Mouse (Mus musculus) intestine, postnatal 0 days (tissue): ENCODE measurements around the gene Mccc2. TPM values are rescaled to one million over a fixed set of nuclear protein-coding genes. Genes with fewer than 3 reads are reported as not detected.

Source experiments
- ATAC-seq: fragments of 200-750 bp; cut with Nextera tagmentation; 2 replicates; pipeline ENCODE4 v1.8.0; 2017; ENCODE audit warnings: mild to moderate bottlenecking, moderate TSS enrichment, moderate library complexity
- H3K27ac ChIP-seq: fragments of 300-500 bp; sonication (generic); 2 replicates; pipeline ENCODE4 v1.5.1; 2014; ENCODE audit warnings: mild to moderate bottlenecking, low read depth, low read length, moderate library complexity
- H3K27me3 ChIP-seq: fragments of 300-500 bp; sonication (generic); replicated peaks from 2 replicates; pipeline ENCODE4 v1.6.1; 2014; ENCODE audit warnings: low read length, mixed read lengths; ENCODE audit not compliant: control insufficient read depth, insufficient read depth
- H3K36me3 ChIP-seq: fragments of 300-500 bp; sonication (generic); 2 replicates; pipeline ENCODE4 v1.6.1; 2014; ENCODE audit warnings: mild to moderate bottlenecking, moderate library complexity; ENCODE audit not compliant: control insufficient read depth, insufficient read depth
- H3K4me1 ChIP-seq: fragments of 300-500 bp; sonication (generic); replicated peaks from 2 replicates; pipeline ENCODE4 v1.6.1; 2014; ENCODE audit warnings: antibody characterized with exemption, low read length, mixed read lengths; ENCODE audit not compliant: control insufficient read depth, insufficient read depth
- H3K4me2 ChIP-seq: fragments of 300-500 bp; sonication (generic); replicated peaks from 2 replicates; pipeline ENCODE4 v1.6.1; 2014; ENCODE audit warnings: low read depth, mild to moderate bottlenecking, moderate library complexity
- H3K4me3 ChIP-seq: fragments of 300-500 bp; sonication (generic); 2 replicates; pipeline ENCODE4 v1.5.1; 2014; ENCODE audit warnings: low read depth, low read length
- H3K9ac ChIP-seq: fragments of 300-500 bp; sonication (generic); 2 replicates; pipeline ENCODE4 v1.6.1; 2014; ENCODE audit warnings: mild to moderate bottlenecking, low read depth, low read length
- H3K9me3 ChIP-seq: fragments of 300-500 bp; sonication (generic); 2 replicates; pipeline ENCODE4 v1.6.1; 2016; ENCODE audit warnings: mixed run types; ENCODE audit not compliant: control insufficient read depth
- CTCF ChIP-seq: sonication (generic); IDR thresholded peaks from 2 replicates; pipeline ENCODE4 v1.5.1; 2016; ENCODE audit warnings: low read depth, mild to moderate bottlenecking, control low read depth, antibody characterized with exemption, moderate library complexity
- WGBS: fragments of 180-500 bp; shearing (Covaris S2); extraction: QIAGEN DNeasy Blood & Tissue Kit; methylation state at CpG from one replicate; pipeline ENCODE4 v1.1.7; 2014; 5-methylcytosine and 5-hydroxymethylcytosine counted together
- polyA plus RNA-seq: library from polyadenylated mRNA; unstranded; fragments of >200 nt; fragmentation: Nextera tagmentation; extraction: Ambion mirVana; gene quantifications from 2 replicates; pipeline ENCODE4 v1.2.1, GENCODE M21; 2015

Gene Mccc2
- polyA plus RNA-seq, 1 experiment from 2014 or later, result 13.2 TPM

DNA sequence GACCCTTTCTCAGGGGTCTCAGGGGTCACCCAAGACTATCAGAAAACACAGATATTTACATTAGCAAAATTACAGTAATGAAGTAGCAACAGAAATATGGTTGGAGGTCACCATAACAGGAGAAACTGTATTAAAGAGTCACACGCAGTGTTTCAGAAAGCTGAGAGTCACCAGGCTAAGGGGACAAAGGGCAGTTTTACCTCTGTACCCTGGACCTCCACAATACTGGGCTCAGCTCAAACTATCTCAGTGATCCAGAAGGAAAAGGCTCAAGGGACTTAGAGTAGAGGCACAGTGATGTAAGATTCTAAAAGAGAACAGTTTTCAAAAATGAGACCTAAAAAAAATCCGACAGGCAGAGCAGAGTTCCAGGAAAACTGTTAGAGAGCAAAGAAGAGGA lies 36.0 kb downstream of the Mccc2 start:
- TF ChIP-seq CTCF, result no peak
- Histone ChIP-seq H3K27me3 (no peaks in the 10 kb centered on the region), H3K9ac (no peak overlapping the region), H3K36me3 (peaks cover 12% of the 10 kb centered on the region), H3K9me3 (no peaks in the 10 kb centered on the region), H3K4me1 (no peaks in the 10 kb centered on the region), H3K4me2 (no peak overlapping the region), H3K4me3 (no peak overlapping the region), H3K27ac (no peak overlapping the region)
- no peak for ATAC-seq
- WGBS, result 49% methylated on average over 2 of the region's 2 CpGs

DNA sequence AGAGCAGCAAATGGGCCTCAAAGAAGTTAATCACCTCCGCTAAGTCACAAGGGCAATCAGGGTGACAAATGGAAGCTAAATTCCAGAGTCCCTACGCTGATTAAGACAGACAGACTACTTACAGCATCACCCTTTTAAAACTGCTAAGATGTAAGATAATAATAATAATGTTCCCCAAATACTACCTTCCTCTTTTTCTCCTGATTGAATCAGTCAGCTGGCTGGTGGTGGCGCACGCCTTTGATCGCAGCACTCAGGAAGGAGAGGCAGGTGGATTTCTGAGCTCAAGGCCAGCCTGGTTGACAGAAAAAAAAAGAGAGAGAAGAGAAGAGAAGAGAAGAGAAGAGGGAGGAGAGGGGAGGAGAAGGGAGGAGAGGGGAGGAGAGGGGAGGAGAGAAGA lies 45.4 kb downstream of the Mccc2 start:
- Histone ChIP-seq H3K9ac (no peak overlapping the region), H3K27ac (no peak overlapping the region), H3K9me3 (no peaks in the 10 kb centered on the region), H3K4me1 (no peaks in the 10 kb centered on the region), H3K27me3 (no peaks in the 10 kb centered on the region), H3K4me3 (no peak overlapping the region), H3K36me3 (peaks cover 19% of the 10 kb centered on the region; the same call in 1 of the 2 replicates), H3K4me2 (no peak overlapping the region)
- no peak for TF ChIP-seq CTCF
- ATAC-seq, result no peak
- 93% methylated on average over 5 of the region's 5 CpGs for WGBS

DNA sequence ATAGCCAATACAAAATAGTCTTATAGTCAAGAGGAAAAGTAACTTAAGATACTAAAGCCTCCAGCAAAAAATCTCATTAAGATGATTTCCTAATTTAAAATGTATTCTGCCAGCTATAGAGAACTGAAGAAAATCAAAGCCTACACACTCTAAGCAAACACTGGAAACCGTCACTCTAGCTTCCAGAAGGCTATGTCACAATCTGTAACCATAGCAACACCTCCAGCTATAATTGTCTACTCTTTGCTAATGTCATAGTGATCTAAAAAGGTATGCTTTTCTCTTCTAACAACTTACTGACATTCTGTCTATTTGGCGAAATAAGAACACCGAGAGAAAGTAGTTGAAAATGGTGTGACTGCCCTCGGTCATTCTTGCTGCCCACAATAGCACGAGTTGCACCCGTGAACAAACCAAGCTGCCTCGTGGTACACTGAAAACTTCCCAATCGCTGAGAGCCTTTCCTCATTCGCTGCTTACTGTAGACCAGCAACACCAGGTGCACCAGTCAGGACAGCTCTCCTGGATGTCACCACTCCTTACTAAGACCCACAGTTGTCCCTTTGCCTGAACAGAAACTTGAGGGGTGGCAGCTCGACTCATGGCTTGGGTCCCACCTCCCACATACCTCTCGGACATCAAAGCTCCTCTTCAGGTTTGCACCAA lies 48.3 kb downstream of the Mccc2 start:
- Histone ChIP-seq H3K4me2 (no peak overlapping the region), H3K36me3 (peaks cover 19% of the 10 kb centered on the region), H3K27me3 (no peaks in the 10 kb centered on the region), H3K9ac (no peak overlapping the region), H3K9me3 (no peaks in the 10 kb centered on the region), H3K4me3 (no peak overlapping the region), H3K27ac (no peak overlapping the region), H3K4me1 (no peaks in the 10 kb centered on the region)
- no peak for ATAC-seq
- WGBS, result 90% methylated on average over 11 of the region's 11 CpGs
- TF ChIP-seq CTCF, result no peak

DNA sequence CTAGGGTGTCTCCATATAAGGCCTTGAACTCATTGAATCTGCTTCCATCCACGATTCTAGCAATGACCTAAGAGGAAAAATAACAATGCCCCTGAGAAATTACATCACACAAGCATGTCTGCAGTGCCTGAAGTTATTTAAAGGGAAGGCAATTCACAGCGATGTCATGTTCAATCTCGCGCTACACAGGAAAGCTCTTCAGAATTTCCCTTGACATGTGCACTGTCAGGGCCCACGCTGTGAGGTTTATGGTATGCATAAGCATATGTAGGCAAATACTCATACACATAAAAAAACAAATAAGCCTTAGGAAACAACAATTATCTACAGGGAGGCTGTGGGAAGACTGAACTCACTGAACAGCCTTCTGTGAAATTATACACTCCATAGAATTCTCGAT lies 51.6 kb downstream of the Mccc2 start:
- ATAC-seq, result no peak
- no peaks in the 10 kb centered on the region for H3K9me3 ChIP-seq
- no peak for TF ChIP-seq CTCF
- no peak overlapping the region for H3K9ac ChIP-seq
- peaks cover 16% of the 10 kb centered on the region for H3K36me3 ChIP-seq
- H3K4me3 ChIP-seq, result no peak overlapping the region
- whole genome bisulfite sequencing, result 83% methylated on average over 6 of the region's 6 CpGs
- no peak overlapping the region for H3K27ac ChIP-seq
- no peaks in the 10 kb centered on the region for H3K4me1 ChIP-seq
- H3K4me2 ChIP-seq, result no peak overlapping the region
- H3K27me3 ChIP-seq, result no peaks in the 10 kb centered on the region

DNA sequence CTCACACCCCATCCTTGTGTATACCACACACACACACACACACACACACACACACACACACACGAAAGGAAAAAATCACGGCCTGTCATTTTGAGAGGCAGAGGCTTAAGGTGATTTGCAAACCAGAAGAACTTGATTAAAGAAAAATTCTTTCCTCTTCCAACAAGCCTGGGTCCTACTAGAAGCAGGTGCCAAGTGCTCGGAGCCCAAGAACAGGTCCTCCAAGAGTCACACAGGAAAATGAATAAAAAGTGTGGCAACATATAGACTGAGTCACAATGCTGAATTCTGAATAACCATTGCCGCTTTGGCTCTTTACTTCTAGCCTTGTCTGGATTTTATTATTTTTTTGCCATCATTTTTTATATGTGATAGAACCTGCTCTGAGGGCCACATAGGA lies 53.8 kb downstream of the Mccc2 start:
- Histone ChIP-seq H3K4me2 (no peak overlapping the region), H3K9me3 (0 out of 2 replicates have a peak, but pooled peaks cover 2% of the 10 kb centered on the region), H3K27me3 (no peaks in the 10 kb centered on the region), H3K36me3 (peaks cover 18% of the 10 kb centered on the region), H3K9ac (no peak overlapping the region), H3K4me3 (no peak overlapping the region), H3K4me1 (no peaks in the 10 kb centered on the region), H3K27ac (no peak overlapping the region)
- 91% methylated on average over 4 of the region's 4 CpGs for WGBS
- TF ChIP-seq CTCF, result no peak
- no peak for ATAC-seq

DNA sequence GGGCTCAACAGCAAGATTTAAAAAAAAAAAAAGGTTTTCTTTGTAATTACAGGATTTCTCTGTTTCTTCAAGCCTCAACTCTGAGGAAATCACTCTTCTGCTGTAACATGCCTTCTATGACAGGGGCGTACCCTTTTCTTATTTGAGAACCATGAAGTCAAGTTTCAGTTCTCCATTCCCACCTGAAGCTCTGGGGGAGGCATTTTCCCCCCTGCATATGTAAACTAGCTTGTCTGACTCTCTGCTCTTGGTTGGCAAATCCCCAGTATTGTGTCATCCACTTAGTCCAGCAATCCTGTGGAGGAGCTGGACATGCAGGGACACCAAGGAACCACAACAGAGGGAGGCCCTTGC lies 59.9 kb downstream of the Mccc2 start:
- Histone ChIP-seq H3K9me3 (0 out of 2 replicates have a peak, but pooled peaks cover 3% of the 10 kb centered on the region), H3K36me3 (peaks cover 22% of the 10 kb centered on the region), H3K27ac (no peak overlapping the region), H3K4me1 (no peaks in the 10 kb centered on the region), H3K9ac (no peak overlapping the region), H3K4me2 (no peak overlapping the region), H3K4me3 (no peak overlapping the region), H3K27me3 (no peaks in the 10 kb centered on the region)
- TF ChIP-seq CTCF, result no peak
- WGBS, result 92% methylated on average over 1 of the region's 1 CpGs
- no peak for ATAC-seq
